Mouse (Mus musculus) cerebellum, adult 9-11 months (tissue): ENCODE measurements around the gene Wwox.
A peak's percentile ranks its signal among the peaks of the same experiment; 100 is the strongest.

Experiments used
- DNase-seq: peaks from one replicate; pipeline ENCODE4 v3.0.0; 2022

Gene Wwox

GRCm38 (mm10) chr8:115195334-115195733, 755.9 kb downstream of the Wwox start:
- DNase-seq = no peak

- DNase-seq = no peak
Measured at GRCm38 (mm10) chr8:115196859-115197258, 757.4 kb downstream of the Wwox start.

DNA sequence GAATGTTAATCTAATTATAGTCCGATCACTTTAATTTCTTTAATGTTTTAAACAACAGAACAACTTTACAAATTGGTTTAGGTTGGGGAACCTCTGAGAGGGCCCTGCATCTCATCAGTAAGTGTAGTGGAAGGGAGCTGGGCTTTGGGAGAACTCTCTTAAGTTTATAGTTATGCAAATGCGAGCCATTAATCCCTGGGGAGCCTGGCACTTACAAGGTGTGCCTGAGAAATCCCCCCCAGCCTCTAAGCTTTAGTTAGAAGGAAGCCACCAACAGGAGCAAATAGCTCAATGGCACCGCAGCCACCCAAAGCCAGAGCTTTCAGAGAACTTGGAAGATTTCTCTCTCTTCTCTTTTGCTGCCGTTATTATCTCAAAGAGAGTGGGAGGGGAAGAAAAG, 759.7 kb downstream of the Wwox start:
- no peak for DNase-seq

GRCm38 (mm10) chr8:115199616-115200150, 760.2 kb downstream of the Wwox start:
- DNase-seq = no peak

- DNase-seq = no peak
Measured at GRCm38 (mm10) chr8:115201726-115202125, 762.3 kb downstream of the Wwox start.

DNA sequence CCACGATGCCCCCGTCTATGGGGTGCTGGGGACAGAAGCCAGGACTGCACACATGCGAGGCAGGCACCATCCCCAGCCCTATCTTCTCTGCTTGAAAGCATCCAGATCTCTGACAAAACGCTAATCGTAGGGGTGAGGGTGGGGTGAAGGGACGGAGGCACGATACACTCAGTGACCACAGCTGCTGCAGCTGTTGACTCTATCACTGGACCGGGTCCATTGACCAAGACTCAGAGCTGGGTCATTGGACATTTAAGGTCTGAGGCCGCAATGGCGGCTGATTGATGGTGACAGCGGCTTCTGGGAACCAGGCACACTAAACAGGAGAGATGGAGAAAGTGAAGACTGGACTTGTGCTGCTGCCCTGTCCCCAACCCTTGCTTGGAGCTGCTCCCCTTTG, 768.0 kb downstream of the Wwox start:
- no peak for DNase-seq

- DNase-seq = no peak
Measured at GRCm38 (mm10) chr8:115208415-115209192, 769.1 kb downstream of the Wwox start.

- no peak for DNase-seq
Measured at GRCm38 (mm10) chr8:115210014-115210413, 770.6 kb downstream of the Wwox start.

- DNase-seq = peak; percentile 12
Measured at GRCm38 (mm10) chr8:115213126-115213525, 773.7 kb downstream of the Wwox start.

- no peak for DNase-seq
Measured at GRCm38 (mm10) chr8:115214870-115215269, 775.4 kb downstream of the Wwox start.

DNA sequence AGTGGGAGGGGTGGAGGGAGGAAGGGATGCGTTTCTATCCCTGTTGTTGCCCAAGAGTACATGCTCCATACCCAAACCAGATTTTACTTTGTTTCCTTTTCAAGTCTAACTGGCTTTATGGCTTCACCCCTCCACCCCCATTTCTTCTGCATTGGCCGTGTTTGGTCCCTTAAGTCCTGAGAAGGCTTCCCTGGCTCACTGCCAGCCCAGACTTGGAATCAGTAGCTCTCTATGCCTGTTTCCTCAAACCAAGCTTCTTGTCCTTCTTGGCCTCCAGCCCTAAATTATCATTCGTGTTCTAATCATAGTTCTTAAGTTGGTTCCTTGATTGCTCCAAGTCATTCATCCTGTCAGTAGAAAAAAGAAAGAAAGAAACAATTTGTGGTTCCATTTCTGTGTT, 777.3 kb downstream of the Wwox start:
- no peak for DNase-seq

GRCm38 (mm10) chr8:115222545-115222944, 783.1 kb downstream of the Wwox start:
- no peak for DNase-seq

- no peak for DNase-seq
Measured at GRCm38 (mm10) chr8:115226781-115227583, 787.5 kb downstream of the Wwox start.

DNA sequence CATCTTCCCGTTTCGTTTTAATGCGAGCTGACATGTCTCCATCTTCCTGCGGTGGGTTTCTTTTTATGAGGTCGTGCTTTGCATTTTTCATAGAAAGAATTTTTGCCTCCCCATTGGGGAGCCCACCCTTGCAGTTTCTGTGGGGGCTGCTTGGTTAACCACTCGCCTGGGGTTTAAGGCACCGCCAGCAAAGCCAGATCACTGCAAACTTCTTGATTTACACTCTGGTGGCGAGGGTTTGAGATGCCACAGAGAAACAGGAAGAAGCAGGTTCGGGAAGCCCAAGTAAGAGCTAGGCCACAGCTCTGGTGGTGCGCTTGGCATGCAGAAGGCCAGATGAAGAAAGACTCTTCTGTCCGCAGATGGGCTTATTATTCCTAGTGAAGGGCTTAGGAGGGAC, 789.4 kb downstream of the Wwox start:
- no peak for DNase-seq

DNA sequence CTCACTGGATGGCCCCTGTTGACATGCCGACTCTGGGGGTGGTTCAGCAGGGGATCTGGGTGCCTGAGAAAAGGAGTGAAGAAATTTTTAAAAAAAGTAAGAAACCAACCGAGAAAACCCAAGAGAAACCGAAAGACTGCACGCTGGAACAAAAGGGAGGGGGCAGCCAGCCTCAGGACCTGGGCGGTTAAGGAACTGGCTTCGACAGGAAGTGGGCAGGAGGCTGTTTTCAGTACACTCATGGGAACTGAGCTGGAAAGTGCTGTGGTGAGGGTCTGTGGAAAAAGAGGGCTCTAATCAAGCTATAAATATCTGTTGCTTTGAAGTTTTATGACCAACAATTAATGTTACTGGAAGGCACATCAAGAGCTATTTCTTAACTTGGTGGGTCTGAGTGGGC, 794.6 kb downstream of the Wwox start:
- DNase-seq = no peak

DNA sequence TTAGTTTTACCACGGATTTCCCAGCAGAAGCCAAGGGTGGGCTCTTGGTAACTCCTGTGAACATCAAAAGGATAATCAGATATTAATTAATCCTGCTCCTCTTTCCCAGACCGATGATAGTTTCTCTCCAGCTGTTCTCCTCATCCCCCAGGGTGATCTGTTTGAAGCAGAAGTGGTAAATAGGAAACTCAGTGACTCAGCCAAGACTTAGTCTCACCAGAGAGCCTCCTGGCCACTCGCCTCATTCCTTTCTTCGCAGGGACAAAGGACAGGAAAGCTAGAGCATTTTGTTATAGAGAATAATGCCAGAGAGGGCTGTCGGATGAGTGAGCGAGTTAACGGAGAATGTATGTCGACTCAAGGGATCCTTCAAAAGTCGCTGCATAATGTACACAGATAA, 798.1 kb downstream of the Wwox start:
- no peak for DNase-seq

- DNase-seq = no peak
Measured at GRCm38 (mm10) chr8:115243465-115244027, 804.1 kb downstream of the Wwox start.

DNA sequence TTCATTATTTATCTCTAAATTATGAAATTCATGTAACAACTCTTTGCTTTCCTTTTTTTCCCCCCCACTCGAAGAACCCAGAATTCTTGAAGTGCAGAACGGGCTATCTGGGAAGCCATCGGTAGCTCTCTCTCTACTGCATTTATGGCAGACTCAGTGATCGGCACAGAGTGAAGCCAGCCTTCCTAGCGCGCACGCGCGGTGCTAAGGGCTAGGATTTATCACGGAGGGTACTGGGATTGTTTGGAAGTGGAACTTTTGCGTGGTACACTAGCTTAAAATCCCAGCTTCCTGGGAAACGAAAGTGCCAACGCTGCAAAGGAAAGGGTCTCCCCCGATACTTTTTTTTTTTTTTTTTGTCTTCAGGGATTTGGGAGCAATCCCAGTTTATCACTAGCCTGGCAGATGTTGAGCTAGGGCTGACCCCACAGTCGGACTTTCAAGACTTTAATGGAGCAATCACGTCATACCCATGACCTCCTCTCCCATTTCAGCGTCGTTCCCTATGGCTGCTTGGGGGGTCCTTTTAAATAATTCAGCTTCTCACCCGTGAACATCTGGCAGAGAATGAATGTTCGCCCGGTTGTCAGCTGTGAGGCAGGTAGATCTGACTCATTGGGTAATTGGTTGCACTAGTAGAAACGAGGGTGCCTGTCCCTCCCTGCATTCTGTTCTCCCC, 810.4 kb downstream of the Wwox start:
- DNase-seq = no peak

DNA sequence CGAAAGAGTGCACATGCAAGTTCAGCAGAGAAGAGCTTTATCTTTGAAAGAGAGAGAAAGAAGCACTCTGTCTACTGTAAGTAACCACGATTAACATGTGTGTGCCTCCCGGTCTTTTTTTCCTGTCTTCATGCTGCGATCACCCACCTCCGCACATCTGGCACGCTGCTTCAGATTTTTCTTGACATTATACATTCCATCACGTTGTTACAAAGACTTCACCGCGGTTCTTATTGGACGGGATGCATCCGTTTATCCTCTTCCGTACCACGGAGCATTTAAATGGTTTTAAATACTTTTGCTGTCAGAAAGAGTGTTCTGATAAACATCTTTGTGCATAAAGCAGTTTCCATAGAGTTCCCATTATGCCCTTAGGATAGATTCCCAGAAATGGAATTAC, 816.1 kb downstream of the Wwox start:
- DNase-seq = no peak

GRCm38 (mm10) chr8:115257417-115257816, 818.0 kb downstream of the Wwox start:
- no peak for DNase-seq

- no peak for DNase-seq
Measured at GRCm38 (mm10) chr8:115259806-115260205, 820.4 kb downstream of the Wwox start.

DNA sequence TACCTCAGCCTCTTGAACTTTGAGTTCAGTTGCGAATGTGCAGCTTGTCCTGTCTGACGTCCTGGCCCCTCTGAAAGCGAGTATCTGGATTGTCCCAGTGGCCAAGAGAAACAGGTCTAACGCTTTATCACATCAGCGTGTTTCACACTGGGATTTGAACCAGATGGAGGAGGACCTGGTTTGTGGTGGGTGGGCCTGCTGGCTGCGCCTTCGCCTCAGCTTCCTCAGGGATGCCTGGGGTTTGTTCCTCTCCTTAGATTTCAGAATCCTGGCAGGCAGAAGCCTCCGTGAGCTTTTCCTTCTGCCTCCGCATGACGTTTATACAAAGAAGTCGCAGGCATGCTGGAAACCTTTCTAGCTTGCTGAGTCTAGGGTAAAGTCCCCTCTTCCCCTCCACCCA, 827.7 kb downstream of the Wwox start:
- no peak for DNase-seq

DNA sequence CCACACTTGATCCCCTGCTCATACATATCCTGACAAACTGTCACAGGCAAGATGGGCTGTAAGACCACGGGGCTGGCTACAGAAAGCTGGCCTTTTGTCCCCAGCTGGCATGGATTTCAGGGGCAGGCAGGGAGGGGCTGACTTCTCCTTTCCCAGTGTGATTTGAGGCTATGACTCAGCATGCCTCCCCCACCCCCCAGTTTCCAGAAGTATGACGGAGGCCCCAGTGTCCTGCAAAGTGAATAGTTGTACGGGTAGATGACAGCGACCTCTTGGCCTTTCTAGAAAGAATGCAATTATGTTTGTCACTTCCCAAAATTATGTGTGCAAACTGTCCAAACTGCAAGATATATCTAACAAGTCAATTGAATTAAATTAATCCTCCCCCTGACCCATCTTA, 830.1 kb downstream of the Wwox start:
- no peak for DNase-seq
